8 mouse cellular contexts compared by ENCODE assay signal in genomic region chr10:59907695-59908299, GRCm38 (mm10). TPM values are rescaled to one million over a fixed set of nuclear protein-coding genes. Genes with fewer than 3 reads are reported as not detected.
DNase-seq lines count a peak whose midpoint lies in the region; ATAC-seq and TF ChIP-seq lines count a peak whose summit lies in the region.

No protein-coding gene starts in this region.

- no peak overlapping the region for H3K4me3 ChIP-seq in kidney, adult 2 months (ENCODE audit: insufficient read depth, low read depth, low read length)
- peak overlapping the region in 1 of 2 experiments; percentile 26; a peak in 1 of 4 replicates for H3K4me3 ChIP-seq in MEL (ENCODE audit: control insufficient read depth in 1 of 2, insufficient read depth in 1 of 2, low read depth in 2 of 2, low read length in 2 of 2)
- no peak overlapping the region for H3K4me3 ChIP-seq in forebrain, embryonic 16.5 days (replicated peaks; ENCODE audit: low read length)
- no peak overlapping the region for H3K4me3 ChIP-seq in limb, embryonic 12.5 days (replicated peaks)

- H3K9ac ChIP-seq in MEL (ENCODE audit: control insufficient read depth, low read depth, low read length, poor library complexity, severe bottlenecking): peak overlapping the region; percentile 51
- peak overlapping the region; percentile 35 for H3K9ac ChIP-seq in forebrain, embryonic 16.5 days (replicated peaks; ENCODE audit: low read depth, low read length)
- H3K9ac ChIP-seq in limb, embryonic 12.5 days (replicated peaks): peak overlapping the region; percentile 28; the same call in 1 of the 2 replicates

- TF ChIP-seq POLR2A in kidney, adult 2 months (IDR thresholded peaks at IDR 0.05; ENCODE audit: low read depth, low read length): no peak
- TF ChIP-seq POLR2A in MEL (IDR thresholded peaks at IDR 0.05; ENCODE audit: control insufficient read depth in 1 of 2, insufficient read depth in 1 of 2, low read depth in 1 of 2, low read length in 2 of 2, poor library complexity in 1 of 2): no peak

- no peaks in the 10 kb centered on the region for H3K36me3 ChIP-seq in kidney, adult 2 months (ENCODE audit: control insufficient read depth, insufficient read depth, low read length)
- H3K36me3 ChIP-seq in MEL (ENCODE audit: control insufficient read depth in 1 of 2, insufficient read depth in 2 of 2, low read length in 2 of 2): peaks cover 0 to 17% of the 10 kb centered on the region in 2 experiments; a peak in 2 of 4 replicates
- no peaks in the 10 kb centered on the region for H3K36me3 ChIP-seq in forebrain, embryonic 16.5 days (ENCODE audit: control insufficient read depth, insufficient read depth)
- H3K36me3 ChIP-seq in limb, embryonic 12.5 days: no peaks in the 10 kb centered on the region

- 32% methylated on average over 7 of the region's 7 CpGs for WGBS in kidney, adult 2 months
- WGBS in forebrain, embryonic 16.5 days: 23% methylated on average over 7 of the region's 7 CpGs
- 51% methylated on average over 7 of the region's 7 CpGs for WGBS in limb, embryonic 12.5 days

- TF ChIP-seq RAD21 in MEL (IDR thresholded peaks at IDR 0.05; ENCODE audit: low read depth, low read length): no peak

- peaks cover 3% of the 10 kb centered on the region for H3K4me1 ChIP-seq in kidney, adult 2 months (ENCODE audit: control insufficient read depth, insufficient read depth, low read length)
- H3K4me1 ChIP-seq in MEL (ENCODE audit: control insufficient read depth in 1 of 2, insufficient read depth in 2 of 2, low read length in 2 of 2): peaks cover 13 to 24% of the 10 kb centered on the region in 2 experiments; a peak in 3 of 4 replicates
- peaks cover 29% of the 10 kb centered on the region for H3K4me1 ChIP-seq in forebrain, embryonic 16.5 days (replicated peaks; ENCODE audit: control insufficient read depth, insufficient read depth, low read length)
- H3K4me1 ChIP-seq in limb, embryonic 12.5 days (replicated peaks): peaks cover 66% of the 10 kb centered on the region

- ATAC-seq in forebrain, embryonic 16.5 days: peak; percentile 19
- no peak for ATAC-seq in limb, embryonic 12.5 days (ENCODE audit: insufficient number of reproducible peaks, insufficient read depth, low FRiP score, low TSS enrichment, low read depth)
- ATAC-seq in monocyte, adult 5-6 weeks (replicated peaks; ENCODE audit: insufficient number of reproducible peaks, low FRiP score, low TSS enrichment, poor library complexity, severe bottlenecking): peak; percentile 25; the same call in 1 of the 2 replicates

- no peaks in the 10 kb centered on the region for H3K27me3 ChIP-seq in kidney, adult 2 months (replicated peaks; ENCODE audit: control insufficient read depth, insufficient read depth, low read length)
- H3K27me3 ChIP-seq in MEL (ENCODE audit: control insufficient read depth in 1 of 2, insufficient read depth in 2 of 2, low read length in 2 of 2): no peaks in the 10 kb centered on the region
- no peaks in the 10 kb centered on the region for H3K27me3 ChIP-seq in forebrain, embryonic 16.5 days (replicated peaks; ENCODE audit: control insufficient read depth, insufficient read depth, low read length)
- no peaks in the 10 kb centered on the region; the same call in 1 of the 2 replicates for H3K27me3 ChIP-seq in limb, embryonic 12.5 days

- DNase-seq in kidney, adult 2 months: peak; percentile 57
- DNase-seq in kidney, adult 18-20 months: no peak
- DNase-seq in MEL (ENCODE audit: low read depth, low spot score): peak; percentile 70
- no peak for DNase-seq in layer of hippocampus, adult 11-12 months (ENCODE audit: low spot score)
- no peak for DNase-seq in left cerebral cortex, adult 11 months (ENCODE audit: low spot score)

- no peaks in the 10 kb centered on the region for H3K79me2 ChIP-seq in MEL (ENCODE audit: control insufficient read depth, insufficient read depth, low read length, poor library complexity)

- TF ChIP-seq EP300 in MEL (IDR thresholded peaks at IDR 0.05; ENCODE audit: low read depth in 1 of 2, low read length in 2 of 2): peak; percentile 60 to 78

- H3K9me3 ChIP-seq in MEL (replicated peaks; ENCODE audit: insufficient read depth, low read length): no peaks in the 10 kb centered on the region
- no peaks in the 10 kb centered on the region for H3K9me3 ChIP-seq in forebrain, embryonic 16.5 days (ENCODE audit: control insufficient read depth, low read length)
- H3K9me3 ChIP-seq in limb, embryonic 12.5 days: no peaks in the 10 kb centered on the region

- peak overlapping the region; percentile 80; the same call in 1 of the 2 replicates for H3K27ac ChIP-seq in kidney, adult 2 months (ENCODE audit: insufficient read depth, low read depth, low read length)
- peak overlapping the region; percentile 63 for H3K27ac ChIP-seq in MEL (ENCODE audit: control insufficient read depth, low read depth, low read length)
- no peak overlapping the region for H3K27ac ChIP-seq in forebrain, embryonic 16.5 days (ENCODE audit: low read length)
- peak overlapping the region; percentile 81 for H3K27ac ChIP-seq in limb, embryonic 12.5 days

- TF ChIP-seq CTCF in kidney, adult 2 months (conservative IDR thresholded peaks at IDR 0.05; ENCODE audit: insufficient read depth, insufficient read length, low read depth, low read length): no peak
- no peak for TF ChIP-seq CTCF in MEL (IDR thresholded peaks at IDR 0.05 in 2 of 3, conservative IDR thresholded peaks at IDR 0.05 in 1 of 3; ENCODE audit: control insufficient read depth in 1 of 3, insufficient read depth in 1 of 3, low read depth in 2 of 3, low read length in 3 of 3, poor library complexity in 1 of 3, severe bottlenecking in 1 of 3)

- H3K4me2 ChIP-seq in forebrain, embryonic 16.5 days (ENCODE audit: low read length): no peak overlapping the region
- H3K4me2 ChIP-seq in limb, embryonic 12.5 days: 0 out of 2 replicates have a peak overlapping the region, but pooled peaks have one; percentile 6

TF ChIP-seq in MEL, 35 proteins besides CTCF, POLR2A, EP300 and RAD21 (continues in another document):
- TF ChIP-seq CHD1 (IDR thresholded peaks at IDR 0.05; ENCODE audit: low read depth, low read length) (no peak), CHD2 (IDR thresholded peaks at IDR 0.05; ENCODE audit: low read length) (no peak), JUND (IDR thresholded peaks at IDR 0.05; ENCODE audit: low read depth, low read length) (peak; percentile 62; the same call in 1 of the 2 replicates), MYC (IDR thresholded peaks at IDR 0.05; ENCODE audit: low read depth, low read length) (no peak), ETS1 (IDR thresholded peaks at IDR 0.05; ENCODE audit: low read depth, low read length) (peak; percentile 89), NRF1 (IDR thresholded peaks at IDR 0.05; ENCODE audit: insufficient read depth, low read depth, low read length, poor library complexity, severe bottlenecking) (no peak), RCOR1 (IDR thresholded peaks at IDR 0.05; ENCODE audit: low read depth, low read length) (no peak), POLR2AphosphoS5 (IDR thresholded peaks at IDR 0.05; ENCODE audit: borderline replicate concordance, low read depth, low read length) (no peak), GATA1 (IDR thresholded peaks at IDR 0.05; ENCODE audit: low read depth, low read length) (no peak), TCF12 (IDR thresholded peaks at IDR 0.05; ENCODE audit: low read depth, low read length) (peak; percentile 33; the same call in 1 of the 2 replicates), ZC3H11A (IDR thresholded peaks at IDR 0.05; ENCODE audit: low read depth, low read length) (no peak), GABPA (IDR thresholded peaks at IDR 0.05; ENCODE audit: low read depth, low read length) (no peak), MEF2A (IDR thresholded peaks at IDR 0.05; ENCODE audit: extremely low read depth, insufficient replicate concordance, low read depth, low read length, poor library complexity, severe bottlenecking) (peak; percentile 91), TBP (IDR thresholded peaks at IDR 0.05; ENCODE audit: low read depth, low read length) (no peak), MAZ (IDR thresholded peaks at IDR 0.05; ENCODE audit: low read depth, low read length) (peak; percentile 85), MYB (IDR thresholded peaks at IDR 0.05; ENCODE audit: low read depth, low read length) (0 out of 2 replicates have a peak, but pooled peaks have one; percentile 12), ZMIZ1 (IDR thresholded peaks at IDR 0.05; ENCODE audit: low read depth, low read length) (no peak), ELF1 (IDR thresholded peaks at IDR 0.05; ENCODE audit: low read depth, low read length) (no peak), E2F4 (IDR thresholded peaks at IDR 0.05; ENCODE audit: borderline replicate concordance, low read depth, low read length) (no peak), USF1 (IDR thresholded peaks at IDR 0.05; ENCODE audit: low read depth, low read length) (no peak), KAT2A (conservative IDR thresholded peaks at IDR 0.05; ENCODE audit: low read depth, low read length) (no peak), MAX (IDR thresholded peaks at IDR 0.05; ENCODE audit: low read length) (no peak), POLR2AphosphoS2 (IDR thresholded peaks at IDR 0.05; ENCODE audit: low read length) (no peak), MXI1 (IDR thresholded peaks at IDR 0.05; ENCODE audit: low read depth, low read length) (no peak), SMC3 (IDR thresholded peaks at IDR 0.05; ENCODE audit: low read depth, low read length) (no peak), USF2 (IDR thresholded peaks at IDR 0.05; ENCODE audit: borderline replicate concordance in 1 of 2, insufficient read depth in 1 of 2, low read depth in 1 of 2, low read length in 2 of 2) (no peak)

RNA-seq across cellular contexts. Expression of gene Dnajb12, which starts 28.4 kb away (rescaled TPM):
- 85.8 and 87.3 TPM in 2 replicates for polyA plus RNA-seq in kidney, adult 2 months (2012; rRNA removed)
- total RNA-seq in MEL (2012; rRNA removed): 13.3 and 17.2 TPM in 2 replicates
- polyA plus RNA-seq in MEL (2012; ENCODE audit: insufficient read depth in 1 of 2, insufficient read length in 2 of 2, low read depth in 1 of 2, low replicate concordance in 2 of 2, missing spikeins in 1 of 2): 100 to 1,000 TPM in 1 of 2 experiments, 10 to 100 TPM in 1; 41.7 to 217 TPM
- 18.5 and 21.2 TPM in 2 replicates for polyA plus RNA-seq in forebrain, embryonic 16.5 days (2015; fragmentation: Nextera tagmentation; extraction: Ambion mirVana)
- polyA plus RNA-seq in limb, embryonic 12.5 days (2016; fragmentation: Nextera tagmentation; extraction: Ambion mirVana): 17.6 and 20.7 TPM in 2 replicates
- 29.6 to 41.9 TPM (median 30.0 TPM) in 3 replicates for total RNA-seq in monocyte, adult 5-6 weeks (2017)

RNA-seq across cellular contexts. Expression of gene Ddit4, which starts 43.8 kb away (rescaled TPM):
- 21.1 and 21.6 TPM in 2 replicates for polyA plus RNA-seq in kidney, adult 2 months (2012; rRNA removed)
- 2.6 and 40.6 TPM in 2 replicates for total RNA-seq in MEL (2012; rRNA removed)
- 10 to 100 TPM in 1 of 2 experiments, not detected in 1; 11.6 TPM for polyA plus RNA-seq in MEL (2012; ENCODE audit: insufficient read depth in 1 of 2, insufficient read length in 2 of 2, low read depth in 1 of 2, low replicate concordance in 2 of 2, missing spikeins in 1 of 2)
- 75.5 and 79.6 TPM in 2 replicates for polyA plus RNA-seq in forebrain, embryonic 16.5 days (2015; fragmentation: Nextera tagmentation; extraction: Ambion mirVana)
- polyA plus RNA-seq in limb, embryonic 12.5 days (2016; fragmentation: Nextera tagmentation; extraction: Ambion mirVana): 90.7 and 91.8 TPM in 2 replicates
- 29.5 to 34.2 TPM (median 34.2 TPM) in 3 replicates for total RNA-seq in monocyte, adult 5-6 weeks (2017)

Comparison
In these comparisons a context has a peak if more than half of its experiments do, and no peak if none do; other contexts are left out.
1. DNase-seq: peak in kidney, adult 2 months (single experiment) and MEL (single experiment); none in kidney, adult 18-20 months (single experiment), layer of hippocampus, adult 11-12 months (single experiment) and left cerebral cortex, adult 11 months (single experiment).
2. Peak in every context shown above with its lines, with median percentiles within 50 percentile points of each other: H3K9ac ChIP-seq.